Mouse (Mus musculus) adrenal gland, postnatal 25 days (tissue): ENCODE measurements around the gene Spag9. TPM values are rescaled to one million over a fixed set of nuclear protein-coding genes. Genes with fewer than 3 reads are reported as not detected.
"Not testable (repeated sequence)": the region's sequence is repeated elsewhere in the genome, so short reads cannot be mapped to it uniquely, and the experiment has no call there.

Source experiments
- DNase-seq: peaks from one replicate; pipeline ENCODE4 v3.0.0; 2021; ENCODE audit warnings: mixed read lengths
- total RNA-seq: library from RNA; stranded (reverse); gene quantifications from 2 replicates; pipeline ENCODE4 v1.2.3, GENCODE M21; 2021

Gene Spag9
- total RNA-seq, 1 experiment from 2014 or later: 120 TPM

DNA sequence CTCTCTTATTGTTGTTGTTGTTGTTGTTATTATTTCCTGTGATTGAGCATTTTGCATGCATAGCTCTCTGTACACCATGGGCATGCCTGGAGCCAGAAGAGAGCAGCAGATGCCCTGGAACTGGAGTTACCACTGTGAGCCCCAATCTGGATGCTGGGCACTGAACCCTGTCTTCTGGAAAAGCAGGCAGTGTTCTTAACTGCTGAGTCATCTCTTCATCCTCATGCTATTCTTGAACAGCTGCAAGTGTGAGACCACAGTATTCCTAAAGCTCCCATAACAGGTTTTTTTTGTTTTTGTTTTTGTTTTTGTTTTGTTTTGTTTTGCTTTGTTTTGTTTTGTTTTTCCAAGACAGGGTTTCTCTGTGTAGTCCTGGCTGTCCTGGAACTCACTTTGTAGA, 9.6 kb upstream of the Spag9 start:
- DNase-seq: no peak

DNA sequence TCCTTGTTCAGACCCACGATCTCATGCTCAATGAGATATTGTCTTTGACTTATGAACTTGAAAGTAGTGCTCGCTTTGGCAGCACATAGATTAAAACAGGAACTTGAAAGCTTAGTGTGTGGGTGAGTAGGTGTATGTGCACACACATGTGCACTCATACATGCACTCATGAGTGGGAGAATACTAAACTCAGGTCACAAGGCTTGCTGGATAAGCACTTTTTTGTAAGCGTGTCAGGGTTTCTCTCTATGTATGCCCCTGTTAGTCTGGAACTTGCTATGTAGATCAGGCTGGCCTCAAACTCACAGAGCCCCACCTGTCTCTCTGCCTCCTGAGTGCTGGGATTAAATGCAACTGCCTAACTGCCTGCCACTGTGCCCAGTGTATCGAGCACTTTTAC, 8.9 kb upstream of the Spag9 start:
- DNase-seq: no peak

DNA sequence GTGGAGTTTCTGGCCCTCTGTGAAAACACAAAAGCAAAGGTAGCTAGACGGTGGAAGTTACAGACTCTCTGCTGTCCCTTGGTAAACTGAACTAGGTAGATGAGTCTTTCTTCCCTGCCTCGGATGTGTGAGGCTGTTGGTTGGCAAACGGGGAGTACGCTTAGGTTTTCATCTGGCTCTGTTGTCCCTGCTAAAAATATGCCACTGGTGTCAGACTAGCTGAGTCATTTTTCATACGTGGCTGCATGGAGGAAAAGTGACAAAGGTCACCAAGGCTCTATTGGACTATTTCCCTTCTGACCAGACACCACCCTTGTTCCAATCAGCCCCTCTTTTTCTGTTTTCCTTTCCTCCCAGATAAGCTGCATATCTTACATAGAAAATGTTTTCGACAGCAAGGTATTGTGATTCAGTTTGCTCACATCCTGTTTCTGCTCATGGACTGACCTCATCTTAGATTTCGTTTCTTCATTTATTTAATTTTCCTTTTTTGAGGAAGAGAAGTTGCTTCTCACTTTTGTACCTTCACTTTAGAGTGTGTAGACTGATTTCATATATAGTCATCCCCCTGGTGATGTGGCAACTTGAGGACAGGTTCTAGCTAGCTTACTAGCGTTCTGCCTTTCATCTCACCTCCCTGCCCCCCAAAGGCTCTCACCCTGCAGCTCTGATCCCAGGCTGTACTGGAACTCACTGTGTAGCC, 8.1 kb upstream of the Spag9 start:
- DNase-seq: no peak

DNA sequence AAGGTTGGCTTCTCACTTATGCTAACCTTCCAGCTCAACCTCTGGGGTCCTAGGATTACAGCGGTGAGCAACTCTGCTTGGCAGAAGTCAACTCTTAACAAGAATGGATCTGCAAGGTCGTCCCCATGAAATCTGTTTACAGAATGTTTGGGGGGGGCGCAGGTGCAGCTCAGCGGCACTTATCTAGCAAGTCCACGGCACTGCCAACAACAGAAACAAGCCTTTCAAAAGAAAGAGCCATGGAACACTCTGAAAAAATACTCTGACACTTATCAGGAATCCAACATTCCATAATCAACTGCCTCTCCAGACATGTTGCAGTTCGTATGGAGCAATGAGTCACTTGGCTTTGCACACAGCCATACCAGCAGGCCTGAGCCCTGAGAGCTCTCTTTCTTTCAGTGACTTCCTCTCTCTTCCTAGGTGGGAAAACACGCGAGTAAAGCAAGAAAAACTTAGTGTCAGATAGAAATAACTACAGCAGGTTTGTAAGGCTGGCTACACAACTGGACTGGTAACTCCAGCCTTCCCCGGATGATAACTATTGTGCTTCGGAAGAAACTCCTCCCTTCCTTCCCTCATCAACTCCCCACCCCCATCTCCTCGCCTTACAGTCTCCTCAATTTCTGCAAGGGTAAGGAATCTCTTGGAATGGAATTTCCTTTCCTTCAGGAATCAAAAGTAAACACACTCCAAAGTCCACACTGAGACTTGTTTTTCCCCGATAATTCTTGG, 7.4 kb upstream of the Spag9 start:
- DNase-seq: no peak

DNA sequence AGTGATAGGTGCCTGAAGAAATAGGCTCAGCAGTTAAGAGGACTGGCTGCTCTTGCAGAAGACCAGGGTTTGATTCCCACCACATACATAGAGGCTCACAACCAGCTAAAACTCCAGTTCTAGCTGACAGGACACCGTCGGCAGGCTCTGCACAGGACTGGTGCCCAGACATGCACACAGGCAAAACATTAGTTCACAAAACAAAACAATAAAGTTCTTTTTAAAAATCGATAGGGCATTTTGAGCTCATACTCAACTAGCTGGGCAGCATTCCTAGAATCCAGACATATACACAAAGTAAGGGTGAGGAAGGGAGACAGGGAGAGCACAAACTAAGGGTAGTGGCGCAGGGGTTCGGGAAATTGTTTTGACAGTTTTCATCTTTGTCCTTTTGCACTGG, 1.4 kb upstream of the Spag9 start:
- DNase-seq: no peak

DNA sequence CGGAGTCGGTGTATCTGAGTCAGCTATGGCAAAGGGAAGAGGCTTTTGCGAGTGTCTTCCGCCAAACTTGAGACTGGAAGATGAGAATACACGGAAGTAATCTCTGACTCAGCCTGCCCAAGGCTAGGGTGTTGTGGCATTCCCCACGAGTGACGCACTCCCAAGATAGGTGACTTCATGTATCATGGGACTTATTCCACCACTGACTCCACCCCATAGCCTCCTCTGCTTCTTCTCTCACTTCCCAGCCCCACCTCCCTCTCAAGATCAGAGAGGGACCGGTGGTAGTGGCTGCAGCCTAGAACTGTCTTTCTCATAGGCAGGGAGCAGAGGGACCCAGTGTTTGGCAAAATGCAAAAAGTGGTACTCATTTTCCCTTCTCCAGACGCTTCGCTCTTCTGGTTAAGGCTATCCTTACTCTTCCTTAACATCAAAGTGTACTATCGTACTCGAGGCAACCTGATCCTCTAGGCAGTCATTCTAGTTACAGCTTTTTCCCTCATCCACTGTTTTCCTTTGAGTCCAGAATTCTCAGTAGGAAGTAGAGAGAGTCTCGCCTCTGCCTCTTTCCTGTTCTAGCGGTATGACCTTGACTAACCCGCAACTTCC, 676 bp upstream of the Spag9 start:
- DNase-seq: peak; percentile 74

DNA sequence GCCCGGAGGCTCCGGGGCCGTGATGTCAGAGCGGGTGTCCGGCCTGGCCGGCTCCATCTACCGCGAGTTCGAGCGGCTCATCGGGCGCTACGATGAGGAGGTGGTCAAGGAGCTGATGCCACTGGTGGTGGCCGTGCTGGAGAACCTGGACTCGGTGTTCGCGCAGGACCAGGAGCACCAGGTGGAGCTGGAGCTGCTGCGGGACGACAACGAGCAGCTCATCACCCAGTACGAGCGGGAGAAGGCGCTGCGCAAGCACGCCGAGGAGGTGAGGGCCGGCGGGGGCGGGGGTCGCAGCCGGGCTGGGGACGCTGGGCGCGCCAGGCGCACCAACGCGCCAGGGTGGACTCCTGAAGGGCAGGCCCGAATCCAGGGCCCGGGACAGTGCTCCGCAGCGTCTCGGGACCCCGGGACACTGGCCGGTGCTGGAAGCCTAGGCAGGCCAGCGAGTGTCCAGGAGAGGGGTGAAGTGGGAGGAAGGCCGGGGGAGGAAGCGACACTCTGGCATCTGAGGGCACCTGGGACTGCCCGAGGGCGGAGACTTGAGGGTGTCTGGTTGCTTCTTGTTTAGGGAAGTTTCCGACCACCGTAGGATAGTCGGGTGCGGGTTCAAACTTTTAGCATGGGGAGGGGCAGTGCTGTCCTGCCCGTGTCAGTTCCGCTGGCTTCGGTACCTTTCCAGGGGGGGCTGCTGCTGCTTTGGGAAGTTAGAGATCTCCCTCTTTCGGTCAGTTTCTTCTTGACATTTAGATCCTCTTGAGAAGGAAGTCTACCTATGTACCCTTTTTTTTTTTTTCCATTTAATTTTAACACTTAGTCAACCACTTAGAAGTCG, 632 bp downstream of the Spag9 start:
- DNase-seq: peak; percentile 37

DNA sequence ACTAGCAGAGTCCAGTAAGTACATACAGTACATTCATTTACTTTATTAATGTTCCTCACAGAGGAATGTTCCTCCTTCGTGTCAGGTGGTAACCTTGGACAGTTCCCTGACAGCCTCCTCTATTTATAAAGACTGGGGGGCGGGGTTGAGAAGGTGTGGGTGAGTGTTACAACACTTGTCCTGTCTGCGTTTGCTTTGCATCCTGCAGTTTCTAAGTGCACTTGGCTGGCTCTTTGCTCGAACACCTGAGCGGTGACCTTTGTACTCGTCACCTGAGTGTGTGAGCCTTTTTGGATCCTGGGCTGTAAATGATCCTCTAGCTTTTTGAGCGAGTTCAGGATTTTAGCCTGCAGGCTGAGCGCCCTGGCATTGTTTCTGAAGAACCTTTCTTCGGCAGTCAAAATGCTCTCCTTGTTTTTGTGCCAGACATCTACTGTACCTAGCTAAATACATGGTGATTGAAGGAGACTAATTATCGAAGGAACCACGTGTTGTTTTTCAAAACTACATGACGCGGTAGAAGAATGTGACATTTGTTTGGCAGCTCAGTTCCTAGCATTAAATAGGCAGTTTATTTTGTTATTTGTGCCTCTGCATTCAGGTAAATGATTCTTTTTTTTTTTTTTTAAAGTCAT, 1.4 kb downstream of the Spag9 start:
- no peak for DNase-seq

DNA sequence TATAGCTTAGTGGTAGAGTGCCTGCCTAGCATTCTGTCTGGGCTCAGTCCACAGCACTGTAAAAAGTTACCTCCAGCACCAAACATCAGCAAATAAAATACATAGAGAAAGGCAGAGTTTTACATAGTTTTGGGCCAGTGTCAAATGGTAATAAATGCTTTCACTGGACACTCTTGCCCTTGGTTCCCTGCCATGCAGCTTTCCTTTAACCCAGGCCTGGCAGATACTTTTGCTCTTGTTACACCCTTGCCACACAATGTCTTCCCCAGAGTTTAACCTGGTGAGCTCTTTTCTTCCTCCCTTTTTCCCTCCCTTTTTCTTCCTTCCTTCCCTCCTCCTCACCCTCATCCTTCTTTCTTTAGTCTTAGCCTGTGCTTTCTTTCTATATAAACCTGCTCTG, 3.4 kb downstream of the Spag9 start:
- no peak for DNase-seq

DNA sequence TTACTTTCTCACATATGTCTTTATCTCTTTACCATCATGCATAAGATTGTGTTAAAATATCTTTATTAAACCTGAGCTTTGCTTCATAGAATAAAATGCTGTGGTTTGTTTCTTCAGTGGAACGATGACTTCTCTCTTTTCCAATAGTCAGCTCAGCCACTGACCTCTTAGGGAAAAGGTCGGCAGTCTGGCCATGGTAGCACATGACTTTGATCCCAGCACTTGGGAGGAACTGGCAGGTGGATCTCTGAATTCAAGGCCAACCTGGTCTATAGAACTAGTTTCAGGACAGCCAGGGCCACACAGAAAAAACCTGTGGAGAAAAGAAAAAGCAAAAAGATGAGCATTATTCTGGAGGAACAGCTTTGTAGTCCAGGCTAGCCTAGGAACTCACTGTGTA, 7.5 kb downstream of the Spag9 start:
- DNase-seq: no peak

DNA sequence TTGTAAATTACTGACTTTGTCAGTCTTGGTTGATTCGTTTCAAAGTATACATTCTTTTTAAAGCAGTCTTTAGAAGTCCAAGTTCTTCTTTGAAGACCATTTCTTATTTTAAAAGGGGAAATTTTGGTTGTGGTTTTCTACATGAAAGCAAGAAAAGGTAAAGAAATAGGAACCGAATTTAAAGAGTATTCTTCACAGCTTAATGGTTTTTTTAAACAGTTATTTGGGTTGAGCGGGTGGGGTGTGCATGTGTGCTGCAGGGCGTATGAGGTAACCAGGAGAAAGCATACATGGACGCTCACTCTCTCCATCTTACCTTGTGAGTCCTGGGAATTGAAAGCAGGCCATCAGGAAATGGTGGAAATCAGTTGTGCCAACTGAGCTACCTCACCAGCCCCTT, 23.2 kb downstream of the Spag9 start:
- no peak for DNase-seq

DNA sequence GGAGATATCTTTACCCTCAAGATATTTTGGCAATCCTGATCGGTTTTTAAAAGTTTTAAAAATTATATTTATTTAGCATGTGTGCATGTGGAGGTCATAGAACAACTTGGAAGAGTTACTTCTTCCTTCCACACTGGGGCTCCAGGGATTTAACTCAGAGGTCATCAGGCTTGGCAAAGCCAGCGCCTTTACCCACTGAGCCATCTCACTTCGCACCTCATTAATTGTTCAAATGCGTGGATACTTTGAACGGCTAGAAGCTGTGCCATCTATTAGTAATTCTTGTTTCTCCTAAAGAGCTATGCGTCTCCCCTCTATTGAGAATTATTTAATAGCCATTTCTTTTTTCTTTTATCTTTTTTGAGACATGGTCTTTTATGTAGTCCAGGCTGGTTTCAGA, 24.5 kb downstream of the Spag9 start:
- no peak for DNase-seq

DNA sequence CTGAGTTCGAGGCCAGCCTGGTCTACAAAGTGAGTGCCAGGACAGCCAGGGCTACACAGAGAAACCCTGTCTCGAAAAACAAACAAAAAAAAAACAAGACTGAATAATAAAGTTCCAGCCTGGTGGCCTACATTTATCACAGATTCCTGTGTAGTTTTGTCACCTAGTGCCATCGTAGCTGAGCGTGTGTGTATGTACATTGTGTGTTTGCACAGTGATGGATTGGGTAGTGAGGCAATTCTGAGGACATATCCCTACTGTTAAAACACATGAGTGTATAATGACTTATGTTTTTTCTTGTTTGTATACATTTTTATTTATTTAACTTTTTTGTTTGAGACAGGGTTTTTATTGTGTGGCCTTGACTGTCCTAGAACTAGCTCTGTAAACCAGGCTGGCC, 30.4 kb downstream of the Spag9 start:
- DNase-seq: no peak

DNA sequence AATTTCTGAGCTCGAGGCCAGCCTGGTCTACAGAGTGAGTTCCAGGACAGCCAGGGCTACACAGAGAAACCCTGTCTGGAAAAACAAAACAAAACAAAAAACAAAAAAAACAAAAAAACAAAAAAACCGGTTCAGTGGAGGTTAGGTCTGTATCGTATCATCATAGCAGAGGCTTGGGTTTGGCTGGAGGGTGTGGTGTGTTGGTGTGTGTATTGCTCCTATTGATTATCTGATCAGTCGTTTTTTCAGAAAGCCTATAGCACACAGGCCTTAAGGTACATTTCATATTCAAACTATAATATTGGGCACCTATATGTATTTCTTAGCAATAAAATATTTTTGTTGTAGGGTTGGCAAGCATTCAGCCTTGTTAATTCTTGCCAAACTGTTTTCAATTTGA, 36.2 kb downstream of the Spag9 start:
- no peak for DNase-seq

DNA sequence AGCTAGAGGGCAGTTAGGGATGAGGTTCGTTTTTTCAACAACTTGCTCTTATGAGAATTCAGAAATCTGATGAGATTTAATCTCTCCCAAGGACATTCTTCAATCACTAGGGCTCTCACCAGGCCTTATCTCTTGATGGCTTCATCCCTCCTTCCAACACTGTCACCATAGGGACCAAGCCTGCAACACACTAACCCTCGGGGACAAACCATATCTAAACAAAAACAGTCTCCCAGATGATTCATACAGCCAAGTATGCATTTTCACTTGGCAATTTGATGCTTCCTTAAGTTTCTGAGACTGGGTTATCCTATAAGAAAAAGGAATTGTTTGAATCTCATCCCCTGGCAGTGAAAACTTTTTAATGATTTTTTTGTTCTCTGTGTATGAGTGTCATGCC, 37.1 kb downstream of the Spag9 start:
- no peak for DNase-seq

DNA sequence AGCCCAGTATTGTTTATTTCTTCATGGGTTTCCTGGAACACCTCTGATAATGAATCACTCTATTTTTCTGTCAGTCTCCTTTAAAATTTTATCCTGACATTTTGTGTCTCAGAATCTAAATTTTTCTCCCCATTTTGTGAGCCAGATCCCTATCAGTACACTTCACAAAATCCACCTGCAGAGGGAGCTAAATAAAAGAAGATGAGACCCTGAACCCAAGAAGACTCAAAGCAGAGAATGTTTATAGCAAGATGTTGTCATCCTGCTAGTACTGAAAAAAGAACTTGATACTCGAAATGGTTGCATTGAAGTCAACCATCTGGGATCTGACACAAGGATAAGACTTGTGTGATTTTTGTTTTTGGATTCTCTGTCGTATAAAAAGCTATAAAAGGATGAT, 40.1 kb downstream of the Spag9 start:
- no peak for DNase-seq

DNA sequence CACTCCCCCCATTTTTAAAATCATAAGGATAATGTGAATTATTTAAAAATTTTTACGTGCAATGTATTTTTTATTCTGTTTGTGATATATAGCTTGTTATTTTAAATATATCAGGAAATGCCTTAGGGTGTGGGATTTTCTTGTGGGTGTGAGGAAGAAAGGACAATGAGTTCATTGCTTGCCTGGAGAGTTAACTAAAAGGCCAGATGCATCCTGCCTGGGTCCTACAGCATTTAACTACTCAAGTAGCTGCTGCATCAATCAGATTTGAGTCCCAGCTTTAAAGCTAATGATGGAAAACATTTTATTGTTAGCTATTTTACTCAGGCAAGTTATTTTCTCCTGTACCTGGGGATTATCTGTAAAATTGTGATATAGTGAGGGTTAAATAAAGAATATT, 45.6 kb downstream of the Spag9 start:
- DNase-seq: no peak

DNA sequence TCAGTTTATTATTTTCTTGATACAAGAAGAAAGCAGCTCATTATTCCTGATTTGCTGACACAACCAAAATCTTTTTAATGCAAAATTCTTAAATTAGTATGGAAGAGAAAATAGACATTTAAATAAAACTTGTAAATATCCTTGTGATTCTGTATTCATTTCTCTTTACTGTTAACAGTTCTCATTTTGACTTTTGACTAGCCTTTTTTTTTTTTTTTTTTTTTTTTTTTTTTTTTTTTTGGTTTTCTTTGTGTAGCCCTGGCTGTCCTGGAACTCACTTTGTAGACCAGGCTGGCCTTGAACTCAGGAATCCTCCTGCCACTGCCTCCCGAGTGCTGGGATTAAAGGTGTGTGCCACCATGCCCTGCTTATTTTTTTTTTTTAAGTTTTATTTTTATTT, 46.4 kb downstream of the Spag9 start:
- DNase-seq: not testable (repeated sequence)

DNA sequence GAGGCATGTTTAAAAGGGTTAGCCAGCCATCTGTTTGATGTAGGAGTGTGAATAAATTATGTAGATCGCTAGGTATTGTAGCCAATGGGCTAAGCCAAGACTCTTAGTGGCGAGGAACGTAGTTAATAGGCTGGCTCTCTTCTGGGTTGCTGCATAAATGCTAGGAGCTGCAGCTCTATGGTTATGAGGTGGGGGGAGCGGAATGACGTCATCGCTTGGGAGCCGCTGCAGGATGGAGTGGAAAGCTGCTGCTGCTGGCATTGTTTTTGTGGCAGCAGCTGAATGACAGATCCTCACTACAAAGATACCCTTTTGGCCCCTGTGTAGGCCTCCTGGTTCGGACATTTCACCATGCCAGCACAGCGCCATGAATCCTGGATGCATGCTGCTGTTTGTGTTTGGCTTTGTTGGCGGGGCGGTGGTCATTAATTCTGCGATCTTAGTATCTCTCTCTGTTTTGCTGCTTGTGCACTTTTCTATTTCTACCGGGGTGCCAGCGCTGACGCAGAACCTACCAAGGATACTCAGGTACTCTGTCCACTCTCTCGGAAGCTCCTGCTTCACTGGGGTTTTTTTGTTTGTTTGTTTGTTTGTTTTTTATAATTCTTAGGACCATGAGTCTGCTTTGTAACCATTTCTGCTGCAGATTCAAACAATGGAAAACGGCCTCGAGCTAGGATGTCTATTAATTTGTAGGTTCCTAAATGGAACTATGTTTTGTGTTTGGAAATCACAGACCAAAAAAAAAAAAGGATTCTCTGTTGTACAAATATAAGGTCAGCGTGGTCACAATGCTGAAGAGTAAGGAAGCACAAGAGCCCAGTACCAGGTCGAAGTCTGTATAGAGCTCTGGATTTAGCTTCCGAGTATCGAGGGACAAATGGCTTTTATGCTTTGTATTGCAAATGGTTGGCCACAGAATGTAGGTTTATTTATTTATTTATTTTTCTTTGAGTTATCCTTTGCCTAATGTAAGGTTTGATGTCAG, 48.4 kb downstream of the Spag9 start:
- peak; percentile 74 for DNase-seq

DNA sequence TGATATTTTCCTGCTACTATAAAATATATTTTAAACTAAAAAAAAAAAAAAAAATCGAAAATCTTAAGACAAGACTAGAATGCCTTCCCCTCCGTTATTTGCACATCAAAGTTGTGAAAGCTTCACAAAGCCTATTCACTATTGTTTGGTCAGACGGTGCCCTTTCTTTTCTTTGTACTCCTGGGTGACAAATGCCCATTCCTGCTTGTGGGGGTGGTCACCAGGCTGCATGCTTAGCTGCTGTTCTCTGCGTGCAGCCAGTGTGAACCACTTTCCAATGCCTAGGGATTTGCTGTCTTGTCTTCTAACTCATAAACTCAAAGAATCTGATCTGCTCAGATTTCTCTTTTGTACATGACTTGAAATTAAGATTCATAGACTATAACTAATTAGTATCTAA, 49.1 kb downstream of the Spag9 start:
- DNase-seq: no peak

DNA sequence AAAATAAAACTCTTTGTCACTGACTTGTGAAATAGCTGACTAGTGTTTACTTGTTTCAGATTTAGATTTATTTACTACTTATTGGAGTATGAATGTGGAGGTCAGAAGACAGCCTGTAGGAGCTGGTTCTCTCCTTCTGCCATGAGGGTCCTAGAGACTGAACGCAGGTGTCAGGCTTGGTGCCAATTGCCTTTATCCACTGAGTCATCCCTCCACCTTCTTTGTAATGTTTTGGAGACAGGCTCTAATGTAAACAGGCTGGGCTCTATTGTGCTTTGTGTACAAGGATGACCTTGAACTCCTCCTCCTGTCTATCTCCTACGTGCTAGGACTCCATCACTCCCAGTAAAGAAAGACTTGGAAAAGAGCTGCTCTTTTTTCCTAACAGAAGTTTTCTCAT, 51.4 kb downstream of the Spag9 start:
- no peak for DNase-seq
